Mouse (Mus musculus): ENCODE results near the gene Ccdc13. TPM values are rescaled to one million over a fixed set of nuclear protein-coding genes. Genes with fewer than 3 reads are reported as not detected.
A peak's percentile ranks its signal among the peaks of the same experiment; 100 is the strongest.

Ccdc13 gene
- total and polyA plus RNA-seq, 2 experiments from 2014 or later, result 0.34 TPM; not detected in 1

GRCm38 (mm10) chr9:121830243-121830955, 8.9 kb downstream of the Ccdc13 start:
- Histone ChIP-seq H3K4me3 (ENCODE audit: low read depth, low read length) (no peak overlapping the region), H3K9ac (replicated peaks; ENCODE audit: low read depth, low read length) (no peak overlapping the region), H3K27me3 (ENCODE audit: control insufficient read depth, insufficient read depth, low read length) (no peaks in the 10 kb centered on the region; the same call in 1 of the 2 replicates), H3K4me1 (ENCODE audit: control insufficient read depth, insufficient read depth) (no peaks in the 10 kb centered on the region), H3K36me3 (replicated peaks; ENCODE audit: control insufficient read depth, insufficient read depth, low read length) (no peaks in the 10 kb centered on the region), H3K9me3 (replicated peaks; ENCODE audit: control insufficient read depth, low read length) (no peaks in the 10 kb centered on the region), H3K4me2 (ENCODE audit: low read depth, low read length) (no peak overlapping the region), H3K27ac (ENCODE audit: low read depth) (no peak overlapping the region)
- WGBS, result 69% methylated on average over 6 of the region's 6 CpGs
- TF ChIP-seq EP300 (IDR thresholded peaks at IDR 0.05; ENCODE audit: low read depth), result no peak
- TF ChIP-seq CTCF (IDR thresholded peaks at IDR 0.05; ENCODE audit: low read depth), result peak; percentile 67
- peak; percentile 34 for DNase-seq (ENCODE audit: low spot score)
- ATAC-seq (ENCODE audit: insufficient read depth, low read depth), result 0 out of 2 replicates have a peak, but pooled peaks have one; percentile 31

GRCm38 (mm10) chr9:121829270-121829992, 9.8 kb downstream of the Ccdc13 start:
- Histone ChIP-seq H3K27ac (ENCODE audit: low read depth) (no peak overlapping the region), H3K9me3 (replicated peaks; ENCODE audit: control insufficient read depth, low read length) (no peaks in the 10 kb centered on the region), H3K4me2 (ENCODE audit: low read depth, low read length) (no peak overlapping the region), H3K9ac (replicated peaks; ENCODE audit: low read depth, low read length) (no peak overlapping the region), H3K27me3 (ENCODE audit: control insufficient read depth, insufficient read depth, low read length) (no peaks in the 10 kb centered on the region; the same call in 1 of the 2 replicates), H3K36me3 (replicated peaks; ENCODE audit: control insufficient read depth, insufficient read depth, low read length) (no peaks in the 10 kb centered on the region), H3K4me3 (ENCODE audit: low read depth, low read length) (no peak overlapping the region), H3K4me1 (ENCODE audit: control insufficient read depth, insufficient read depth) (no peaks in the 10 kb centered on the region)
- no peak for TF ChIP-seq CTCF (IDR thresholded peaks at IDR 0.05; ENCODE audit: low read depth)
- no peak for TF ChIP-seq EP300 (IDR thresholded peaks at IDR 0.05; ENCODE audit: low read depth)
- ATAC-seq (ENCODE audit: insufficient read depth, low read depth) (no peak), DNase-seq (ENCODE audit: low spot score) (no peak)
- WGBS, result 58% methylated on average over 7 of the region's 7 CpGs

- H3K4me1 ChIP-seq (ENCODE audit: control insufficient read depth, insufficient read depth), result no peaks in the 10 kb centered on the region
- 46% methylated on average over 6 of the region's 6 CpGs for WGBS
- no peak overlapping the region for H3K4me2 ChIP-seq (ENCODE audit: low read depth, low read length)
- no peak overlapping the region for H3K9ac ChIP-seq (replicated peaks; ENCODE audit: low read depth, low read length)
- no peaks in the 10 kb centered on the region for H3K9me3 ChIP-seq (replicated peaks; ENCODE audit: control insufficient read depth, low read length)
- H3K27me3 ChIP-seq (ENCODE audit: control insufficient read depth, insufficient read depth, low read length), result no peaks in the 10 kb centered on the region; the same call in 1 of the 2 replicates
- no peaks in the 10 kb centered on the region for H3K36me3 ChIP-seq (replicated peaks; ENCODE audit: control insufficient read depth, insufficient read depth, low read length)
- no peak overlapping the region for H3K4me3 ChIP-seq (ENCODE audit: low read depth, low read length)
- TF ChIP-seq EP300 (IDR thresholded peaks at IDR 0.05; ENCODE audit: low read depth), result no peak
- ATAC-seq (ENCODE audit: insufficient read depth, low read depth) (no peak), DNase-seq (ENCODE audit: low spot score) (no peak)
- no peak overlapping the region for H3K27ac ChIP-seq (ENCODE audit: low read depth)
Observed at GRCm38 (mm10) chr9:121828314-121828713, 10.9 kb downstream of the Ccdc13 start.

GRCm38 (mm10) chr9:121826356-121826755, 12.9 kb downstream of the Ccdc13 start:
- no peak overlapping the region for H3K4me2 ChIP-seq (ENCODE audit: low read depth, low read length)
- H3K36me3 ChIP-seq (replicated peaks; ENCODE audit: control insufficient read depth, insufficient read depth, low read length), result no peaks in the 10 kb centered on the region
- no peaks in the 10 kb centered on the region for H3K9me3 ChIP-seq (replicated peaks; ENCODE audit: control insufficient read depth, low read length)
- no peak for DNase-seq (ENCODE audit: low spot score)
- no peaks in the 10 kb centered on the region; the same call in 1 of the 2 replicates for H3K27me3 ChIP-seq (ENCODE audit: control insufficient read depth, insufficient read depth, low read length)
- WGBS, result 78% methylated on average over 3 of the region's 3 CpGs
- ATAC-seq (ENCODE audit: insufficient read depth, low read depth), result no peak
- H3K4me1 ChIP-seq (ENCODE audit: control insufficient read depth, insufficient read depth), result peaks cover 10% of the 10 kb centered on the region; the same call in 1 of the 2 replicates
- no peak overlapping the region for H3K27ac ChIP-seq (ENCODE audit: low read depth)
- TF ChIP-seq CTCF (IDR thresholded peaks at IDR 0.05; ENCODE audit: low read depth) (no peak), EP300 (IDR thresholded peaks at IDR 0.05; ENCODE audit: low read depth) (no peak)
- no peak overlapping the region for H3K4me3 ChIP-seq (ENCODE audit: low read depth, low read length)
- H3K9ac ChIP-seq (replicated peaks; ENCODE audit: low read depth, low read length), result no peak overlapping the region

GRCm38 (mm10) chr9:121823991-121824390, 15.3 kb downstream of the Ccdc13 start:
- Histone ChIP-seq H3K9me3 (replicated peaks; ENCODE audit: control insufficient read depth, low read length) (no peaks in the 10 kb centered on the region), H3K27me3 (ENCODE audit: control insufficient read depth, insufficient read depth, low read length) (no peaks in the 10 kb centered on the region; the same call in 1 of the 2 replicates), H3K36me3 (replicated peaks; ENCODE audit: control insufficient read depth, insufficient read depth, low read length) (no peaks in the 10 kb centered on the region), H3K27ac (ENCODE audit: low read depth) (no peak overlapping the region), H3K4me3 (ENCODE audit: low read depth, low read length) (no peak overlapping the region), H3K4me1 (ENCODE audit: control insufficient read depth, insufficient read depth) (peaks cover 10% of the 10 kb centered on the region; the same call in 1 of the 2 replicates), H3K4me2 (ENCODE audit: low read depth, low read length) (no peak overlapping the region), H3K9ac (replicated peaks; ENCODE audit: low read depth, low read length) (no peak overlapping the region)
- DNase-seq (ENCODE audit: low spot score) (no peak), ATAC-seq (ENCODE audit: insufficient read depth, low read depth) (no peak; the same call in 1 of the 2 replicates)
- WGBS, result 66% methylated on average over 7 of the region's 7 CpGs
- TF ChIP-seq EP300 (IDR thresholded peaks at IDR 0.05; ENCODE audit: low read depth), result no peak
- TF ChIP-seq CTCF (IDR thresholded peaks at IDR 0.05; ENCODE audit: low read depth), result no peak
